Mouse (Mus musculus): ENCODE measurements around the gene Efna5.

DNA sequence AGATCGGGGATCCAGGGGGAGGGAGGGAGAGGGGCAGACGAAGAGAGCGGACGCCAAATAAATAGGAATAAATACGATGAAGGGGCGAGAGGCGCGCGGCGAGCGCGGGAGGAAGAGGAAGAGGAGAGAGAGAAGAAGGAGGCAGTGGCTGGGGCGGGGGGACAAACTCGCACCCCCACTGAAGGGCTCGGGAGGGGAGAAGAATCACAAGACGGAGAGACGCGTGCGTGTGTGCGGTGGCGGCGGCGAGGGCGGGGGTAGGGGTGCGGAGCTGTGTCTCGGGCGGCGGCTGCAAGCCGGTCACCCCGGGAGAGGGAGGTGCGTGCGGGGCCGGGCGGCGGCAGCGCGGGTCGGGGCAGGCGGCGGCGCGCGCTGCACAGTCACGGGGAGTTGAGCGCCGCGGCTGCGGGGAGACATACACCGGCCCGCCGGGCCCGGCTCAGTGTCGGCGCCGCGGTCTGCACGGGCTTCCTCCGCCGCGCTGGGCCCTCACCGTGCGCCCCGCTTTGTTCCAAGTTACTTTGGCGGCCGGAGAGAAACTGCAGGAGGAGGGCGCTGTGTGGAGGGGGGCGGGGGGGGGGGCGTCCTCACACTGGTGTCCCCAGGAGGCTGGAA, at the start of gene Efna5:
- TF ChIP-seq CTCF (IDR thresholded peaks at IDR 0.05; ENCODE audit: extremely low read depth, insufficient read length, insufficient replicate concordance, low read depth, low read length) (no peak), POLR2A (IDR thresholded peaks at IDR 0.05; ENCODE audit: low read depth, low read length) (no peak)
